8 mouse cellular contexts compared by ENCODE assay signal in genomic region chr3:95658236-95658867, GRCm38 (mm10). TPM values are rescaled to one million over a fixed set of nuclear protein-coding genes. Genes with fewer than 3 reads are reported as not detected.
DNase-seq lines count a peak whose midpoint lies in the region; ATAC-seq and TF ChIP-seq lines count a peak whose summit lies in the region.

Gene Mcl1, plus strand, starts transcription at chr3:95658788.

- H3K27me3 ChIP-seq in G1E (ENCODE audit: insufficient read depth, low read length) = no peaks in the 10 kb centered on the region
- H3K27me3 ChIP-seq in forebrain, postnatal 0 days (ENCODE audit: insufficient read depth, low read length) = no peaks in the 10 kb centered on the region
- no peaks in the 10 kb centered on the region for H3K27me3 ChIP-seq in neural tube, embryonic 15.5 days (replicated peaks)

- H3K9me3 ChIP-seq in G1E (replicated peaks) = no peaks in the 10 kb centered on the region
- H3K9me3 ChIP-seq in forebrain, postnatal 0 days (ENCODE audit: low read length) = no peaks in the 10 kb centered on the region
- no peaks in the 10 kb centered on the region for H3K9me3 ChIP-seq in neural tube, embryonic 15.5 days (replicated peaks)

- intact Hi-C loops in heart, postnatal 36 days (cut with DNase I) = no loop called here

- peak within 1 kb of the TSS; percentile 75 for H3K4me2 ChIP-seq in forebrain, postnatal 0 days (ENCODE audit: low read depth)
- H3K4me2 ChIP-seq in neural tube, embryonic 15.5 days = peak within 1 kb of the TSS; percentile 84

- peak within 1 kb of the TSS; percentile 83 for H3K4me3 ChIP-seq in G1E (ENCODE audit: low read depth, low read length)
- peak within 1 kb of the TSS; percentile 83 for H3K4me3 ChIP-seq in forebrain, postnatal 0 days (ENCODE audit: low read depth, low read length)
- H3K4me3 ChIP-seq in layer of hippocampus, adult 2 months = peak within 1 kb of the TSS; percentile 77
- H3K4me3 ChIP-seq in lung, adult 2 months (replicated peaks; ENCODE audit: extremely low read depth, low read depth, low read length) = peak within 1 kb of the TSS; percentile 89
- peak within 1 kb of the TSS; percentile 92 for H3K4me3 ChIP-seq in neural tube, embryonic 15.5 days (replicated peaks)

- peak within 1 kb of the TSS; percentile 98 for H3K27ac ChIP-seq in forebrain, postnatal 0 days (ENCODE audit: low read depth, low read length)
- peak within 1 kb of the TSS; percentile 99 for H3K27ac ChIP-seq in layer of hippocampus, adult 2 months
- peak within 1 kb of the TSS; percentile 99 for H3K27ac ChIP-seq in neural tube, embryonic 15.5 days (replicated peaks)

- peak; percentile 74 for ATAC-seq in G1E (ENCODE audit: extremely low read depth, insufficient number of reproducible peaks, low FRiP score, poor library complexity, severe bottlenecking)
- ATAC-seq in forebrain, postnatal 0 days = peak; percentile 97
- peak; percentile 98 for ATAC-seq in neural tube, embryonic 15.5 days (ENCODE audit: low FRiP score)

- under 1% methylated on average over 43 of the region's 43 CpGs for whole genome bisulfite sequencing in forebrain, postnatal 0 days
- under 1% methylated on average over 43 of the region's 43 CpGs for WGBS in lung, adult 2 months
- WGBS in neural tube, embryonic 15.5 days = 3% methylated on average over 39 of the region's 43 CpGs

- DNase-seq in G1E (ENCODE audit: low spot score) = peak; percentile 94
- peak; percentile 95 to 96 for DNase-seq in cerebellum, adult 18-20 months
- DNase-seq in forebrain, postnatal 0 days = peak; percentile 94
- DNase-seq in heart, postnatal 36 days = peak; percentile 96 to 97
- peak; percentile 94 to 95 for DNase-seq in layer of hippocampus, adult 2 months (ENCODE audit: low spot score in 2 of 2)
- peak; percentile 96 for DNase-seq in lung, adult 2 months
- peak; percentile 96 for DNase-seq in testis, postnatal 10 days (ENCODE audit: low spot score)

- H3K9ac ChIP-seq in forebrain, postnatal 0 days = peak within 1 kb of the TSS; percentile 98
- H3K9ac ChIP-seq in neural tube, embryonic 15.5 days (replicated peaks) = peak within 1 kb of the TSS; percentile 98

- peaks cover 42% of the 10 kb centered on the region for H3K4me1 ChIP-seq in G1E (ENCODE audit: insufficient read depth, low read depth, low read length)
- peaks cover 20% of the 10 kb centered on the region for H3K4me1 ChIP-seq in forebrain, postnatal 0 days (ENCODE audit: insufficient read depth)
- H3K4me1 ChIP-seq in lung, adult 2 months (ENCODE audit: control insufficient read depth, insufficient read depth, low read length) = peaks cover 16% of the 10 kb centered on the region
- peaks cover 38% of the 10 kb centered on the region for H3K4me1 ChIP-seq in neural tube, embryonic 15.5 days

- TF ChIP-seq CTCF in G1E (IDR thresholded peaks at IDR 0.05; ENCODE audit: low read depth, low read length) = no peak
- peak; percentile 38; the same call in 1 of the 2 replicates for TF ChIP-seq CTCF in forebrain, postnatal 0 days (IDR thresholded peaks at IDR 0.05; ENCODE audit: low read depth)
- peak; percentile 23; the same call in 1 of the 2 replicates for TF ChIP-seq CTCF in layer of hippocampus, adult 2 months (conservative IDR thresholded peaks at IDR 0.05)
- TF ChIP-seq CTCF in lung, adult 2 months (IDR thresholded peaks at IDR 0.05; ENCODE audit: insufficient read depth, low read length) = no peak

- H3K36me3 ChIP-seq in G1E (replicated peaks) = peaks cover 46% of the 10 kb centered on the region
- H3K36me3 ChIP-seq in forebrain, postnatal 0 days (ENCODE audit: insufficient read depth) = peaks cover 11% of the 10 kb centered on the region
- H3K36me3 ChIP-seq in neural tube, embryonic 15.5 days = peaks cover 14% of the 10 kb centered on the region

- TF ChIP-seq POLR2A in lung, adult 2 months (IDR thresholded peaks at IDR 0.05; ENCODE audit: borderline replicate concordance, extremely low read depth, low read depth, low read length) = peak; percentile 100

RNA-seq across cellular contexts. Expression of gene Mcl1, which starts in this region (rescaled TPM):
- total RNA-seq in G1E (2014; fragmentation: Nextera tagmentation) (296 and 335 TPM in 2 replicates), G1E (2017) (263 and 280 TPM in 2 replicates)
- polyA plus RNA-seq in G1E (2012) = 264 and 420 TPM in 2 replicates
- 131 and 137 TPM in 2 replicates for total RNA-seq in forebrain, postnatal 0 days (2014; rRNA removed)
- polyA plus RNA-seq in forebrain, postnatal 0 days (2015; fragmentation: Nextera tagmentation; extraction: Ambion mirVana) = 42.9 and 46.6 TPM in 2 replicates
- total RNA-seq in heart, postnatal 36 days (2021) = 100 to 1,000 TPM; 151 to 156 TPM
- total RNA-seq in layer of hippocampus, adult 2 months (2021) = 10 to 100 TPM; 49.6 to 55.2 TPM
- 89.2 and 178 TPM in 2 replicates for polyA plus RNA-seq in lung, adult 2 months (2012; rRNA removed)
- 41.4 and 42.0 TPM in 2 replicates for polyA plus RNA-seq in neural tube, embryonic 15.5 days (2015; fragmentation: Nextera tagmentation; extraction: Ambion mirVana)

Comparison
In these comparisons a context has a peak if more than half of its experiments do, and no peak if none do; other contexts are left out.
1. Peak in every context shown above with its lines: DNase-seq, ATAC-seq, H3K4me3 ChIP-seq and H3K27ac ChIP-seq.
2. CTCF ChIP-seq: peak in forebrain, postnatal 0 days (single experiment) and layer of hippocampus, adult 2 months (single experiment); none in G1E (single experiment) and lung, adult 2 months (single experiment).